Mouse (Mus musculus): ENCODE measurements around the gene Abi1.
"Not testable (repeated sequence)": the region's sequence is repeated elsewhere in the genome, so short reads cannot be mapped to it uniquely, and the experiment has no call there.

Abi1 gene

DNA sequence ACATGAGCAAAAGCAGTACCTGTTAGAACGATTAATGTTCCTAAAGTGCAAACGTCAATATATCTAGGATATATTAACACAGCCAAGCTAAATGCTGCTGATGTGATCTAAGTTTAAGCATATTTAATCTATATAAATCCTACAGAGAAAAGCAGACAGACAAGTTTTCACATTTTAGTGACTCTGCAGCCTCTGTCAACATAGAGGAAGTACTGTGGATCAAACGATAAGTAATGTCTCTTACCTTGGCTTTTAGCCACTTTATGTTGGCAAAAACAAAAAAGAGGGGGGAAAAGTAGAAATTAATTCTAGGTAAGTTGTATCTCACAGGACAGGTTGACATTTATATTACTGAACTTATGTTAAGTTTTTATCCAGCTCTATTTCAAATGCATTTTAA is 77.1 kb downstream of the Abi1 start:
- no peak for DNase-seq (ENCODE audit: low spot score in 2 of 2)

DNA sequence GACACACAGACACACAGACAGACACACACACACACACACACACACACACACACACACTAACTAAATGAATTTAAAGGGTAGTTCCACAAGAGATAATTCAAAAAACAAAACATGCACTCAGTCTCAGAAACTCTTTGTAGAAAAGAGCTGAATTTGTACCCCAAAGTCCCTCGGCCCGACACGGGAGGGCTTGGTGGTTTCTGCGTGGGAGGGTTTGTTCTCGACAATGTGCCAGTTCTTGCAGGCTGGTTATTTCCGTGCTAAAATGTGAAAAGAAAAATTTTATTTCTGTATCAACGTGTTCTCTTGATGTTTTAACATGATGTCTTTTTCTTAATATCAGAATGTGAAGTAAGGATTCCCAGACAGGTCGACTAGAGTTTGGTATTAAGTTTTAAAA is 77.8 kb downstream of the Abi1 start:
- no peak for DNase-seq (ENCODE audit: low spot score in 2 of 2)

DNA sequence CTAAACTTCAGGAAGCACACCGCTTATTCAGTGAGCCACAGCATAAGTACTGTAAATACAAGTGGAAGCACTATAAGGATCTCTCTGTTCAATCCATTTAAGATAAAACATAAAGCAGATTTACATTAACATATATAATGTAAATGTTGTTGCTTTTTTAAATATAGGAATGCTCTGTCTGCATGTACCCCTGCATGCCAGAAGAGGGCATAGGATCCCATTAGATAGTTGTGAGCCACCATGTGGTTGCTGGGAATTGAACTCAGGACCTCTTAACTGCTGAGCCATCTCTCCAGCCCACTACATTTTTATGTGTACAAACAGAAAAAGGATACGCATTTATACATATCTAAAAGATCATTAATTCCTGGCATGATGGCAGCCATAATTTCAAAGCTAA is 78.4 kb downstream of the Abi1 start:
- DNase-seq (ENCODE audit: low spot score in 2 of 2) = no peak

DNA sequence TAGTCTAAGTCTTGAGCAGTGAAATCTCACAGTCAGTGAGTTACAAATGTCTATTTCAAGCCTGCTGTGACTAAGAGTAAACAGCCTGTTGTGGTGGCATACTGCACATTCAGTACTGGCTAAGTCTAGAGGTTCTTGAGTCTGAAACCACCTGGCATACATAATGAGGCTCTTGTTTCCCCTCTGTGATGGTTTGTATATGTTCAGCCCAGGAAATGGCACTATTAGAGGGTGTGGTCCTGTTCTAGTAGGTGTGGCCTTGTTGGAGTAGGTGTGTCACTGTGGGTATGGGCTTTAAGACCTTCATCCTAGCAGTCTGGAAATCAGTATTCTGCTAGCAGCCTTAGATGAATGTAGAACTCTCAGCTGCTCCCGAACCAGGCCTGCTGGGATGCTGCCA is 82.6 kb downstream of the Abi1 start:
- DNase-seq (ENCODE audit: low spot score in 2 of 2) = no peak

DNA sequence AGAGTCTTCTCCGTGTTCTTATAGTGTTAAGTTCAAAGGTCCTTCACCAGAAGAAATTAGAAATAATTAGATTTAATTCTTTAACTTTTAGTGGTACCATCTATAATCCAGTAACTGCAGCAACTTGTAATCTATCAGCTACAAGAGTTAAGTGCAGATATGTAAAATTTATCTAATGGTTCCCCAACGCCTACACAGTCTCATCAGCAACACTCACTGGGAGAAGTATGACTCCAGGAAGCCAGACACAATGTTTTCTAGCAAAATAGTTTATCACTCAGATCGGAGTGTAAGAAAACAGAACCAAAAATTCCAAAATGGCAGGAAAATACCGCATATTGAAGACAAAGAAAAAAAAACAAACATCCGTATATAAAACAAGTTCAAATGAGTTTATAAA is 84.1 kb downstream of the Abi1 start:
- no peak for DNase-seq (ENCODE audit: low spot score in 2 of 2)

DNA sequence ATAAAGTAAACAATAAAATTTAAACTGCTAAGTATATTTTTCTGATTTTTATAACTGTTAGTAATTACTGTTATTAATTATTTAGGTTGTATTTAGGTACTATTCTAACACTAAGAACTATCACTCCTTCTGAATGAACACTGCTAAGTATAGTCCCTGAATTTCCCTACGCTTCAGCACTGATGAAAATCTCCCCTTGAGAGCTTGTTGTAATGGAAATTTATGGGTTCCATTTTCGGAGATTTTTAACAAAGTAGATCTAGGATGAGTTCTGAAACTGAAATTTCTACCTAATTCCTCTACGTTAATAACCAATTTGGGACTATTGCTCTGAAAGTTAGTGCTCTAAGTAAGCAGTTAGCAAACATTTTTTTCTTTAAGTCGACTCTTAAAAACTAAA is 85.8 kb downstream of the Abi1 start:
- no peak for DNase-seq (ENCODE audit: low spot score in 2 of 2)

DNA sequence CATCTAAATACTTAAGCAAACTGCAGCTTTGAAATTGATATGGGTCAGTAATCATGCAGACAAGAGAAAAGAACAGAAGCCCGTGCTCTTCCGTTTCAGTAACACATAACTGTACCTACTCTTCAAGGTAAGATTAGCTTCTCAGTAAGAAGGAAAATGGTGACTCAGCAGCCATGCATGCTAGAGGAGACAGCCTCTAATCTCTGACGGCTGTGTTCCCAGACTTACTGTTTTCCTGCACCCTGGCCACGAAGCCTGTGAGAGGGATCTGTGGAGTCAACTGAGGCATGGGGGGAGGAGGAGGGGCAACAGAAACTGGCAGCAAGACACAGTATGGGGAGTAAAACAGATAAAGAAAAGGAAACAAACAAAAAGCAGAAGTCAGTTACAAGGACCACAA is 90.1 kb downstream of the Abi1 start:
- DNase-seq (ENCODE audit: low spot score in 2 of 2) = no peak

DNA sequence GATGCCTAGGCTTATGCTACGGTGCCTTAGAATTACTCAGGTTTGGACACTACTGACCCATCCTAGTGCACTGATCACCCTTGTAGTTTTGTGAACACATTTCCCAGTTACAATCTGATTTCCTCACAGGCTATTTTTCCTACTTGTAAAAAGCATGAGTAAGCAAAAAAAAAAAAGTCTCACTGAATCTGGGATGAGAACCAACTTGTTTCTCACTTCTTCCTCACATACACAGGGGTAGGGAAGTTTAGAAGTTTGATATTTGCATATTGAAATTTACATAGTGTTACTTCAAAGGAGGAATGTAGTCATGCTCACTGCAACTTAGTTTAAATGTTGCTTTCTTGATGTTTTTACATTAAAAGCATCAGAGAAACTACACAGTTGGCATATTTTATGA is 106.5 kb downstream of the Abi1 start:
- DNase-seq (ENCODE audit: low spot score in 2 of 2) = no peak

DNA sequence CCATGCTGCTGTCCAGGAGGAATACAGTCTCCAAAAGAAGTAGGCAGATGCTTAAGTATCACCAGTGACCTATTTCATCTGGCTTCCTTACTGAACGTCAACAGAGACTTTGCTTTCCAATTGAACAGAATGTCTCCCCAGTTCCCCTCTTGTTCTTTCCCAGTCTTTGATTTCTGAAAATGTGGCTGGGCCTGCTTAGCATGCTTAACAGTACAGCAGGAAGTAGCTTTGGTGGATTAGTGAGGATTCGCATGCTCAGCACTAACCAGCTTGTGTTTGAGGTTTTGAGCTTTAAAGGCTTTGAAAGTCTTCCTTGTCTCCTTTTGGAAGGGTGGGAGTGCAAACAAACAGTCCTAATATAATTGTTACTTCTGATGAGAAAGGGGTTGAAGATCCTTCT is 111.8 kb downstream of the Abi1 start:
- no peak for DNase-seq (ENCODE audit: low spot score in 2 of 2)

DNA sequence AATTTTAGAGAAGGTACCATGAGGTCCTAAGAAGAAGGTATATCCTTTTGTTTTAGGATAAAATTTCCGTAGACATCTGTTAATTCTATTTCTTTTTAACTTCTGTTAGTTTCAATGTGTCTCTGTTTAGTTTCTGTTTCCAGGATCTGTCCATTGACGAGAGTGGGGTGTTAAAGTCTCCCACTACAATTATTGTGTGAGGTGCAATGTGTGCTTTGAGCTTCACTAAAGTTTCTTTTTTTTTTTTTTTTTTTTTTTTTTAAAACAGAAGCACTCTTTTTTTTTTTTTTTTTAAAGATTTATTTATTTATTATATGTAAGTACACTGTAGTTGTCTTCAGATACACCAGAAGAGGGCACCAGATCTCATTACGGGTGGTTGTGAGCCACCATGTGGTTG is 114.1 kb downstream of the Abi1 start:
- not testable (repeated sequence) for DNase-seq (ENCODE audit: low spot score in 2 of 2)

DNA sequence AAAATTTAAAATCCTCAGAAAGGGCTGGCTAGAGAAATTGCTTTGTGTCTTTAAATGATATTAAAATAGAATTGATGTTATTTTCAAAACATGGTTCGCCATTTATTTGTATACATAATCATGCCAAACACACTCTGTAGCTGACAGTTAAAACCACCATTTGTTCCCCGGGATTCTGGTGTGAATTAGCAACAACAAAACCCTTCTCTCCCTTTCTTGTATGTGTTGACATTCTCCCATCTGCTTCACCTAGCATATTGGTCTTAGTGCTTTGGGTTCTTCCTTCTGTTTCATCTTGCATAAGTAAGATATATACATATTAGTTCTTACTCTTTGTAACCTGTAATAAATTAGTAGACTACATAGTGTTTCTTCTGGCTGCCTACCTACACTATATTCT is 121.4 kb downstream of the Abi1 start:
- no peak for DNase-seq (ENCODE audit: low spot score in 2 of 2)

DNA sequence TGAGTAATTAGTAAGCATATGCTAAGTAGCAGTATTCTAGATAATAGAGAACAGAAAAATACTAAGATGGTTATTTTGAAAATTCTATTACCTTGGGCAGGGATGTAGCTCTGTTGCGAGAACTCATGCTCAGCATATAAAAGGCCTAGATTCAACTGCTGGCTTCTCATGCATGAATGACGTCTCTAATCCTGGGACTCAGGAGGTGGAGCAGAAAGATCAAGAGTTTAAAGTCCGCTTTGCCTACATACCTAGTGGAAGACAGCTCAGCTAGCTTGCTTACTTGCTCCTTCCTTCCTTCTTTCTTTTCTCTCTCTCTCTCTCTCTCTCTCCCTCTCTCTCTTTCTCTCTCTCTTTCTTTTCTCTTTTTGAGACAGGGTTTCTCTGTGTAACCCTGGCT is 125.6 kb downstream of the Abi1 start:
- no peak for DNase-seq (ENCODE audit: low spot score in 2 of 2)

DNA sequence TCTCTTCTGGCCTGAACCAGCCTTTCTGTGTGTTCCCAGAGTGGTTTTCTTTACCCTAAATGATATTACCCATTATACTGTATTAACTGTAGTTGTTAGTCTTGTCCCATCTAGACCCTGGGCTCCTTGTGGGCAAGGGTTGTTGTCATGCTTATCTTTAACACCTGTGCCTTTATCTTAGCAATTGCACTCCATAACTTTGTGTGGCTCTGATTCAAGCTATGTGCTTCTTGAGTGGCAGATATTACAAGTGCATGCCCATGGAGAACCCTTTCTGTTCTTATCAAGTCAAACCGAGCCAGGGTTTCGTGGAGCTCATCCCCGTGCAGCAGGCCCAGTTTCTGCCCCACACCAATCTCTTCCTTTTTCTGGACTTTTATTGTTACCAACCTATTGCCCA is 136.1 kb downstream of the Abi1 start:
- no peak for DNase-seq (ENCODE audit: low spot score in 2 of 2)

DNA sequence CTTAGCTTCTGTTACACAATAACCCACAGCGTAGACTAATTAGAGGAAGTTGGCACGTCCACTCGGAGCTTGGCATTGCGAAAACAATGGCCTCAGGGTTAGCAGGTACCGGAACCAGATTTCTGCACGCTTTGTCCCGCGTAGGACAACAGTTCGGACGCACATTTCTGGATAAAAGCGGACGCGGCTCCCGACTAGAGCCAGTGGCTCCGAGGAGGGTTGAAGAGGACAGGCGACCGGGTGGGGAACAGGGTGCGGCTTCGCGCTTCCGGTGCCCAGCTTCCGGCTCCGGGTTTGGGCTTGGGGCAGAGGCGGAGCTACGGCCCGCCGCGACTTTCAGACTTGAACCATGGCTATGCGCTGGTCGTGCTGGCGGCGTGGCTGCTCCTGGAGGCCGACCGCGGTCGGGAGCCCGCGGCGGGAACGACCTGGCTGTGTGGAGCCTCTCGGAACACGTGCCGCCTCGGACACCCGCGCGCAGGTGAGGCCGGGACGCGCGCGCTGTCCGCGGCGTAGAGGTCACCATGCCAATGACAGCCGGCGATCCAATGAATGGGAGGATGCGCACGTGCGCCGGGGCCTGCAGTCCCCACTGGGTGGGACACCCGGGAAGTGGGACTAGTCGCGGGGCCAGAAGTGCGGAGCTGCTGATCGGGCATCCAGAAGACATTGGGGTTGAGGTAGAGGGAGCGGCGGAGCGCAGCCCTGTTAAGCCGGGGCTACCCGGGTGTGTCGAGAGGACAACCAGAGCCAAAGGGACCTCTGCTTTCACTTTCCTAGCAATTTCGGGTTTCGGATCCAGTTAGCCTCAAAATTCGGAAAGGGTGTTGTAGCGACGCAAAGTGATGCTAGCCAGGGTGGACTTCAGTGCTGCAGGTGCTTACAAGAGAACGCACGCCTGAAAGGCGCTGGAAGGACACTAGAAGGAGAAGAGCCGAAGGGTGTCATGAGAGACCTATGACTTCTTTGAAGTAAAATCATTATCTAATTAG is 144.5 kb downstream of the Abi1 start, which contains the start of gene Pdss1:
TSS of gene Pdss1 (plus strand) at position 241 of the 992 bp plus-strand sequence.
- DNase-seq (ENCODE audit: low spot score in 2 of 2) = peak; percentile 74 to 82

DNA sequence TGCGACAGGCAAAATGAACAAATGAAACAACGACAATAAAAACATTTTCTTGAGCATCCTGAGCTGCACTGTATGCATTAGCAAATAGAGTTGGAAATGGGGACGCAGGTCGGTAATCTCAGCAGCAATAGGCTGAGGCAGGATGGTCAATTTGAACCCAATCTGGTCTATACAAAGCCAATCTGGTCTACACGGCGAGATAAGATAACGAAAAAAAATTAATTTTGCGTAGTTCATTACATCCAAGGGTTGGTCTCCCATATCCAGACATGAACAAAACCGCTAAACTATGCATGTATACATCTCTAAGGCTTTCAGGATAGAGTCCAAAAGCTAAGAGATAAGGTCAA is 145.1 kb downstream of the Abi1 start:
- no peak for DNase-seq (ENCODE audit: low spot score in 2 of 2)

All from spleen, postnatal 14 days (tissue).